Mouse (Mus musculus) liver, embryonic 15.5 days (tissue): Measurements from ENCODE around the gene Fntb. TPM values are rescaled to one million over a fixed set of nuclear protein-coding genes. Genes with fewer than 3 reads are reported as not detected.

Source experiments
- ATAC-seq: fragments of 200-750 bp; cut with Nextera tagmentation; 2 replicates; pipeline ENCODE4 v1.8.0; 2017; ENCODE audit warnings: moderate number of reproducible peaks, mild to moderate bottlenecking, moderate library complexity; ENCODE audit not compliant: insufficient read depth
- H3K27ac ChIP-seq: fragments of 300-500 bp; sonication (generic); replicated peaks from 2 replicates; pipeline ENCODE4 v1.5.1; 2015; ENCODE audit warnings: mild to moderate bottlenecking, inconsistent platforms
- H3K27me3 ChIP-seq: fragments of 300-500 bp; sonication (generic); 2 replicates; pipeline ENCODE4 v1.6.1; 2015; ENCODE audit warnings: mild to moderate bottlenecking, inconsistent platforms
- H3K36me3 ChIP-seq: fragments of 300-500 bp; sonication (generic); replicated peaks from 2 replicates; pipeline ENCODE4 v1.6.1; 2015; ENCODE audit warnings: moderate library complexity, mild to moderate bottlenecking, inconsistent platforms
- H3K4me1 ChIP-seq: fragments of 300-500 bp; sonication (generic); replicated peaks from 2 replicates; pipeline ENCODE4 v1.6.1; 2015; ENCODE audit warnings: inconsistent platforms
- H3K4me2 ChIP-seq: fragments of 300-500 bp; sonication (generic); 2 replicates; pipeline ENCODE4 v1.6.1; 2015; ENCODE audit warnings: moderate library complexity, mild to moderate bottlenecking, inconsistent platforms
- H3K4me3 ChIP-seq: fragments of 300-500 bp; sonication (generic); replicated peaks from 2 replicates; pipeline ENCODE4 v1.5.1; 2015; ENCODE audit warnings: mild to moderate bottlenecking, inconsistent platforms
- H3K9ac ChIP-seq: fragments of 300-500 bp; sonication (generic); 2 replicates; pipeline ENCODE4 v1.6.1; 2015; ENCODE audit warnings: moderate library complexity, mild to moderate bottlenecking, inconsistent platforms
- H3K9me3 ChIP-seq: fragments of 300-500 bp; sonication (generic); replicated peaks from 2 replicates; pipeline ENCODE4 v1.6.1; 2016; ENCODE audit warnings: inconsistent platforms
- WGBS: fragments of 180-500 bp; shearing (Covaris S2); methylation state at CpG from one replicate; pipeline ENCODE4 v1.1.7; 2015; ENCODE audit warnings: mixed read lengths; ENCODE audit not compliant: insufficient replicate concordance; 5-methylcytosine and 5-hydroxymethylcytosine counted together
- polyA plus RNA-seq: library from polyadenylated mRNA; unstranded; fragments of >200 nt; fragmentation: Nextera tagmentation; extraction: Ambion mirVana; gene quantifications from 2 replicates; pipeline ENCODE4 v1.2.1, GENCODE M21; 2015

Fntb gene
- polyA plus RNA-seq, 1 experiment from 2014 or later: 25.2 TPM

DNA sequence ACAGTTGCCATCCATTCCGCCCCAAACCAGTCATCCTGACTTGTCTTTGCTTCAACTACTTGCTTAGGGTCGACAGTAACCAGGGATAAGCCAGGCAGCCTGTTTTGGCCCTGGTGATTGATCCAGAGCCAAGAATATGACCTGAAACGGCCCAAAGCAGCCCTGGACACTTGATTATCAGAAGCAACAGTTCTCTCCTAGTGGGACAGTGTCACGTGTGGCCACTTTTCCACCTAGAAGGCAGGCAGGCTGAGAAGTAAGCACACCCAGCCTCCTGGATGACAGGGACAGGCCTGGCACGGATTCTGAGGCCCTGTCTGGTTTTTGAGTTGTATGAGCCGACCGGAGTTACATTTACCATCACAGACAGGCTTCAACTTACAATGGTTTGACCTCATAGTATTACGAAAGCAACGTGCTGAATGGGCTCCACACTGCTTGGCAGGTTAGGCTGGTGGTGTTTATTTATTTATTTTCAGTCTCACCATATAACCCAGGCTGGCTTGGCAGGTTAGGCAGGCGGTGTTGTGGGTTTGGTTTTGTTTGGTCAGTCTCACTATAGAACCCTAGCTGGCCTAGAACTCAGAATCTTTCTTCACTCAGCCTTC is 161.1 kb downstream of the Fntb start:
- no peak overlapping the region for H3K27ac ChIP-seq
- no peaks in the 10 kb centered on the region for H3K9me3 ChIP-seq
- H3K27me3 ChIP-seq: no peaks in the 10 kb centered on the region
- peaks cover 36% of the 10 kb centered on the region for H3K4me1 ChIP-seq
- no peak overlapping the region for H3K4me3 ChIP-seq
- WGBS: 68% methylated on average over 10 of the region's 10 CpGs
- no peak for ATAC-seq
- H3K9ac ChIP-seq: no peak overlapping the region
- no peaks in the 10 kb centered on the region for H3K36me3 ChIP-seq
- H3K4me2 ChIP-seq: no peak overlapping the region

DNA sequence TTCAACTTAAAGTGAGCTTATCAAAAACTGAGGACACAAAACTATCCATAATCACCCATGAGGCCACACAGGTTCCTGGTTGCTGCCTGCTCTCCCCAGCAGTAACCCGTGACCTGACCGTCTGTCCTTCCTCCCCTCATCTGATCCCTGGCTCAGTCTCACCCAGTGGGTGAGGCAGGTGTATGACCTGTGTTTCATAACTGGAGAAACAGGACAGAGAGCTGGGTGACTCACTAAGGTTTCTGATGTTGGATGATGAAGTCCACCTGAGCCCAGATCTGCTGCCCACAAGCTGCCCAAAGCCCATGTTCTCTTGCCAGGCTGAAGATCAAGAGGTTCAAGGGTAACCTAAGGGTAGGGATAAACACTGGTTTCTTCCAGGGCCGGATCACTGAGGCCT is 161.6 kb downstream of the Fntb start:
- no peak for ATAC-seq
- Histone ChIP-seq H3K36me3 (no peaks in the 10 kb centered on the region), H3K4me2 (no peak overlapping the region), H3K27ac (no peak overlapping the region), H3K27me3 (no peaks in the 10 kb centered on the region), H3K4me1 (peaks cover 38% of the 10 kb centered on the region), H3K9ac (no peak overlapping the region), H3K9me3 (no peaks in the 10 kb centered on the region), H3K4me3 (no peak overlapping the region)
- WGBS: 65% methylated on average over 3 of the region's 3 CpGs

DNA sequence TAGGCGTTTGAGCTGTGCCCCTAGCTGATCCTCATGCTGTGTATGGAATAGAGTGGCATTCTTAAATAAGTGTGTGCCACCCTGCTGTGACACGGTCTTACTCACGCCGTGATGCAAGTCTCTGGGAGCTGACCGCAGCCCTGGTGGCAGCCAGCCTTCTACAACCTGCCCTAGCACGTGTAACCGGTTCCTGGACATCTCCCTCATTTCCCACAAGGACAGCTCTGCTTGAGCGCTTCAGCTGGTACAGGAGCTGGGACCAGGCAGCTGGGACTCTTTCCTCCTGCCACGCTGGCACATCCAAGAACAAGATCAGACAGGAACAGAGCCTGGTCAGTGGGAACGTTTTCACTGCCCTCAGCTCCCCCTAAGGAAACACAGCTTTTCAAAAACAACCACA is 162.2 kb downstream of the Fntb start:
- H3K27me3 ChIP-seq: no peaks in the 10 kb centered on the region
- no peak for ATAC-seq
- peaks cover 43% of the 10 kb centered on the region for H3K4me1 ChIP-seq
- H3K4me2 ChIP-seq: no peak overlapping the region
- H3K27ac ChIP-seq: no peak overlapping the region
- 66% methylated on average over 10 of the region's 10 CpGs for WGBS
- no peaks in the 10 kb centered on the region for H3K9me3 ChIP-seq
- H3K4me3 ChIP-seq: no peak overlapping the region
- H3K36me3 ChIP-seq: 0 out of 2 replicates have a peak, but pooled peaks cover 3% of the 10 kb centered on the region
- no peak overlapping the region for H3K9ac ChIP-seq

DNA sequence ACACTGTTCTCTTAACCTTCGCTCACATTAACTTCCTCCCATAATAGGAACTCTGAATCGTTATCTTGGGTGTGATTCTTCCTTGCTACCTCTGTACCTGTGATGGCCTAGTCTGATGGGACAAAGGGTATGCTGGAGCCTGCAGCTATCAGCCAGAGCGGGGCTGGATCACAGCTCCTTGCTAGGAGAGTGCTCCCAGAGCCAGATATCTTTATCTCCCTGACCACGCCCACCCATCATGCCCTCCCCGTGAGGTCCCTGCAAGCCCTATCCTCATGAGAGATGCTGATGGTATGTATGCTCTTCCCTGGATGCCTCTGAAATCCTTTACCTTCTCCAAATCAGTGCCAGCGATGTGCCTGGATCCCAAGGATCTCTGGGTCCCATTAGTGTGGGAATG is 164.8 kb downstream of the Fntb start:
- H3K36me3 ChIP-seq: peaks cover 10% of the 10 kb centered on the region; the same call in 1 of the 2 replicates
- H3K4me2 ChIP-seq: peak overlapping the region; percentile 35
- no peaks in the 10 kb centered on the region for H3K9me3 ChIP-seq
- H3K27ac ChIP-seq: peak overlapping the region; percentile 51; the same call in 1 of the 2 replicates
- peak; percentile 93 for ATAC-seq
- no peak overlapping the region for H3K4me3 ChIP-seq
- no peak overlapping the region for H3K9ac ChIP-seq
- H3K4me1 ChIP-seq: peaks cover 48% of the 10 kb centered on the region
- no peaks in the 10 kb centered on the region for H3K27me3 ChIP-seq
- 37% methylated on average over 6 of the region's 6 CpGs for WGBS

DNA sequence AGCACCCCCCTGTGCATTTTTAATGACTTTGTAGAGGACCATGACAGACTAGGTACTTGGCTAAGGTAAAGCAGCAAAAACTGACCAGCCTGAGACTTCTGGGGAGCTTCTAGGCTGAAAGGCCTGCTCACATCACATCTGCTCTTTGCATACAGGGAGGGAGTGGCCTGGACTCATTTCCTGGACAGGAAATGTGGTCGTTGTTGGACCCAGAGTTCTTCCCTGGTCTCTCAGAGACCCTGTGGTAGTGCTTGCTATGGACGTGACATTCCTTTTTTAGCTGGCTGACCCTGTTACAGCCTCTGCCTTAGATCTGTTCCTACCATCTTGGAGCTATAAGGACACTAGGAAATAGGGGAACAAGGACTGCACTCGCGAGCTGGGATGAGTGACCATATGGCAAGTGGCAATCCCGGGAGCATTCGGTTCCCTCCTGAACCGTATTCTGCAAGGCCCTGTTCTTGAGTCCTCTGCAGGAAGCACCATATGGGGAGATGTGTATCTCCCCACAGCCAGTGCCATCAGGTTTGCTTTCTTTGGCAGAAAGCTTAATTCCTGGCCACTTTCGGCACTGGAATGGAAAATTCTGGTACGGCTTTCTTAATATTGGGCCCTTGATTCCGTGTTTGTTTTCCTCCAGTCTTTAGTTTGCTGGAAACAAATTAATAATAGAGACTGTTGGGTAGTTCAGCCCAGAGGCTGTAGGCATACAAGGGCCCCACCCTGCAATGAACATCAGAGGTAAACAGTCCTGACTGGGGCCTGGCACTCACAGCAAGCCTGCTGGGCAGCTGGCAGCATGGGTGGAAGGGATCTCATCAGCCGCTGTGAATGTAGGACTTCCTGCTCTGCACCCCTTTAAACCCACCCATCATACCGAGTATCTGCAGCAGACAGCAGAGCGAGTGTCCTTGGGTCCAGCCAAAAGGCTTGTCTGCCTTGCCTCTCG is 166.6 kb downstream of the Fntb start:
- H3K27ac ChIP-seq: no peak overlapping the region

DNA sequence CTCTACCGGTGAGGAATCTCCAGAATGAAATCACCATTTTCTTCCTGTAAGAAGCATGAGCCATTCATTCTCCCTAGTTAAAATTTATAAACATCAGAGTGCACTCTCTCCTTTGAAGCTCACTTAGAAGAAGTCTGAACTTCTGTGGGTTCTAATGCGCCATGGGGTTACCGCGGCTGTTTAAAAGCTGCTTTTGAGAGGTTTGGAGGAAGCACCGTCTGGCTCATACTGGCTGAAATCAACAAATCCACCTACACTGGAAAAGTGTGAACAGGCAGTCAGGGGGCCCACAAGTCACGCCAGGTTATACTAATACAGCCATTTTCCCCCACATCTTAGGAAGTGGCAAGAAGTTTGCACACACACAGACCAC is 167.3 kb downstream of the Fntb start:
- H3K36me3 ChIP-seq: peaks cover 35% of the 10 kb centered on the region

More for the DNA sequence above, 166.6 kb downstream of the Fntb start:
- Histone ChIP-seq H3K4me1 (peaks cover 48% of the 10 kb centered on the region), H3K27me3 (no peaks in the 10 kb centered on the region), H3K9me3 (no peaks in the 10 kb centered on the region), H3K36me3 (peaks cover 28% of the 10 kb centered on the region), H3K4me2 (no peak overlapping the region), H3K4me3 (no peak overlapping the region), H3K9ac (no peak overlapping the region)
- WGBS: 66% methylated on average over 14 of the region's 14 CpGs
- no peak for ATAC-seq

DNA sequence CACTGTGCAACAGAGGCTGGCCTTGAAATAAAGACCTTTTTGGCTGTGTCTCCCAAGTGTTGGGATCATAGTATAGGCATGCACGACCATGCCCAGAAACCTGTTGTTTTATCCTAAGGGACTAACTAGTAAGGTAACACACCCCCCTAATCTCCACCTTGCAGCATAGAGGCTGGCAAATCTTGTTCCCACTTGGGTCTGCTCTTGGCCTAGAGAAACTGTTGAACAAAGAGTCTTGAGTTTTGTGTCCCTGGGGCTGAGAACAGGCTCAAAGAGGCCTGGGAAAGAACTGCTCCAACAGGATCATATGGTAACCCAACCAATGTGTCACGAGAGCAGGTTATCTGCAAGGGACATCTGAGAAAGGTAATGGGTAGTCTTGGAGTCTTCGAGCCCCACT is 169.0 kb downstream of the Fntb start:
- ATAC-seq: no peak
- Histone ChIP-seq H3K9me3 (no peaks in the 10 kb centered on the region), H3K36me3 (peaks cover 53% of the 10 kb centered on the region), H3K27ac (no peak overlapping the region), H3K4me3 (no peak overlapping the region), H3K4me1 (peaks cover 39% of the 10 kb centered on the region), H3K9ac (no peak overlapping the region), H3K27me3 (no peaks in the 10 kb centered on the region), H3K4me2 (no peak overlapping the region)
- 65% methylated on average over 3 of the region's 3 CpGs for WGBS

More for the DNA sequence above, 167.3 kb downstream of the Fntb start:
- Histone ChIP-seq H3K9me3 (no peaks in the 10 kb centered on the region), H3K9ac (no peak overlapping the region), H3K27me3 (no peaks in the 10 kb centered on the region), H3K27ac (no peak overlapping the region), H3K4me1 (peaks cover 43% of the 10 kb centered on the region), H3K4me2 (no peak overlapping the region), H3K4me3 (no peak overlapping the region)
- no peak for ATAC-seq
- 79% methylated on average over 6 of the region's 6 CpGs for WGBS

DNA sequence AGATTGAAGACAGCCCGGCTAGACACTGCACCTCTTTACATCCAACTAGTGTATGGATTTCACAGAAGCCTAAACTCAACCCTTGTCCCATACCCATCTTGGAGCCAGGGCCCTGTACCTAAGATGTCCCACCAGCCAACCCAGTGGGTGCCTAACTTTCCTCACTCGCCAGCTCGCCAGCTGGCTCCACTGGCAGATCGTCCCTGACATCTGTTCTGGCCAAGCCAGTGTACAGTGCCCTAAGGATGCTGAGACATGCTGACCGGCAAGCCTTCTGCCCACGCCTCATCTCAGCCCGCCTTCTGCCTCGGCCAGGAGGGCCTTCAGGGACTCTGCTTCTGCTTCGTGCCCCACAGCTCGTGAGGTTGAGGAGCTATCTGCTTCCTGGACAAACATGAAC is 170.8 kb downstream of the Fntb start:
- no peak for ATAC-seq
- H3K36me3 ChIP-seq: peaks cover 70% of the 10 kb centered on the region
- H3K4me2 ChIP-seq: no peak overlapping the region
- H3K27ac ChIP-seq: no peak overlapping the region
- H3K9me3 ChIP-seq: no peaks in the 10 kb centered on the region
- peaks cover 32% of the 10 kb centered on the region for H3K4me1 ChIP-seq
- no peak overlapping the region for H3K4me3 ChIP-seq
- 86% methylated on average over 10 of the region's 10 CpGs for WGBS
- no peaks in the 10 kb centered on the region for H3K27me3 ChIP-seq
- H3K9ac ChIP-seq: no peak overlapping the region

DNA sequence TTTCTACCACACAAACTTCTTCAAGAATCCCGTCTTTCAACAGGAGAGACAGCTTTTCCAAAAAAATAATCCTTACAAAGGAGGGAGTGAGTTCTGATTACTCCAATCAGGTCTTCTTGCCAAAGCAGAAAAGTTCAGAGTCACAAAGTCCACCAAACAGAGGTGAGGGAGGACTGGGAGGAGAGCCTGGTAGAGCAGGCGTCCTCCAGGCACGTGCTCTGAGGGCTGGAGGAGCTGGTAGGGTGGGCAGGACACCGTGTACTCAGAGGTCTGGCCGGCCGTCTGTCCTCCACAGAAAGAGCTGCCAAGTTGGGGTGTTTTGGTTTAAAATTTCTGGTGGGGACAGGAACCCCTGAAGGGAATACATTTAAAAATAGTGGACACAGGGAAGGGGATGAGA is 172.6 kb downstream of the Fntb start:
- Histone ChIP-seq H3K27ac (no peak overlapping the region), H3K4me3 (no peak overlapping the region), H3K36me3 (peaks cover 83% of the 10 kb centered on the region), H3K27me3 (no peaks in the 10 kb centered on the region), H3K9ac (no peak overlapping the region), H3K4me2 (no peak overlapping the region), H3K4me1 (peaks cover 41% of the 10 kb centered on the region), H3K9me3 (no peaks in the 10 kb centered on the region)
- no peak for ATAC-seq
- WGBS: 88% methylated on average over 6 of the region's 6 CpGs

DNA sequence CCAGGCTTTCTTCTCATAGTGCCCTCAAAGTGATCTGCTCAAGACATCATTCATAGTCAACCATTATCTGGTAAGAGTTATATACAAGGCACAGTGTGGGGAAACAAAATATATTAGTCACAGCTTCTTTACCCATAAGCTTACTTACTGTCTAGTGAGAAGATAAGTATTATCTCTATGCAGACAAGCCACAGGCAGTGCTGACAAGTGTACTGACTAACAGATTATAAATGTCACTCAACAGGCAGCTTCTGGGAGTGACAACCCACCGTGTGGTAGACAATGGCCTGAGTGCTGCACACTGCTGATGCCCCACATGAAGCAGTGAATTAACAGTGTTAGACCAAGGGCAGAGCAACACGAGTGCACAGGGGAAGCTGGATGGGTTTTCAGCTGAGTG is 176.1 kb downstream of the Fntb start:
- H3K4me3 ChIP-seq: no peak overlapping the region
- 25% methylated on average over 2 of the region's 2 CpGs for WGBS
- peak; percentile 90 for ATAC-seq
- H3K4me1 ChIP-seq: peaks cover 49% of the 10 kb centered on the region
- peak overlapping the region; percentile 72 for H3K27ac ChIP-seq
- H3K27me3 ChIP-seq: no peaks in the 10 kb centered on the region
- H3K9me3 ChIP-seq: no peaks in the 10 kb centered on the region
- peak overlapping the region; percentile 32; the same call in 1 of the 2 replicates for H3K4me2 ChIP-seq
- peaks cover 100% of the 10 kb centered on the region for H3K36me3 ChIP-seq
- H3K9ac ChIP-seq: no peak overlapping the region

DNA sequence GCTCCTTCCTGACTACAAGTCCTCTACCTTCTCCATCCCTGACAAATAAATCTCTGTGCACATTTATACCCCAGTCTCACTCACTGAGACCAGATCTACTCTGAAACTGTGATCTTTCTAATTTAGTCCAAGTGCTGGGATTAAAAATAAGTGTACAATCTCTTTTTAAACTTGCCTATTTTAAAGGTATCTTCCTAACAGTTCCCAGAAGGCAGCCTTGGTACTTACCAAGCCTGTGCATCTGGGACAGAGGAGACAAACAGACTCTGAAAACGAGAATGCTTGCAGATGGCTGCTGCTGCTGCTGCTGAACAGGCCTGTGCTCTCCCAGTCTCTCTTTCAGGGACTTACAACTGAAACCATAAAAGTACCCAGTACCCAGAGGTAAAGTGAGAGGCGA is 177.1 kb downstream of the Fntb start:
- no peak for ATAC-seq
- Histone ChIP-seq H3K9ac (no peak overlapping the region), H3K36me3 (peaks cover 98% of the 10 kb centered on the region), H3K4me1 (peaks cover 56% of the 10 kb centered on the region), H3K4me2 (no peak overlapping the region), H3K27ac (peak overlapping the region; percentile 21), H3K4me3 (no peak overlapping the region), H3K9me3 (no peaks in the 10 kb centered on the region), H3K27me3 (no peaks in the 10 kb centered on the region)
- 78% methylated on average over 2 of the region's 2 CpGs for WGBS
